Mouse (Mus musculus): ENCODE measurements around the gene Rnls. TPM values are rescaled to one million over a fixed set of nuclear protein-coding genes. Genes with fewer than 3 reads are reported as not detected.

Gene Rnls
- polyA plus RNA-seq, 1 experiment, result 133 TPM

DNA sequence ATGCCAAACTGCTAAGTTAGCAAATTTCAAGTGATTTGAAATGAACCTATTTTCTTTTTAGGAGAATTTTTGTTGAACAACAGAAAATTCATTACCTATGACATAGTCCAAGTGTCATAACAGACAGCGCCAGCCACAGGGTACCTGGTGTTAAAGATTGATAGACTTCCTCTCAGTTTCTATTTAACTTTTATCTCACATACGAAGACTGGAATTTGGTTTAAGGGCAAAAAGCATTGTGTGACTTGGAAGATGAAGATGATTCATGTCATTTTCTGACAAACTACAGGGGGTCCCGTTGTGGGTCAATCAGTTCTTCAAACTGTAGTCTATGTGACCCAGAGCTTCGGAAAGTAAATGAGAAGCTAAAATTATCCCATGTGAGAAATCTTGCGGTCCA, 254.8 kb downstream of the Rnls start:
- TF ChIP-seq CTCF (IDR thresholded peaks at IDR 0.05; ENCODE audit: control insufficient read depth, insufficient read depth, insufficient replicate concordance, low read depth, low read length), result no peak
- no peak for TF ChIP-seq POLR2A (IDR thresholded peaks at IDR 0.05; ENCODE audit: control insufficient read depth, low read depth, low read length)
- H3K27ac ChIP-seq (ENCODE audit: control insufficient read depth, insufficient read depth, low read depth, low read length), result no peak overlapping the region
- no peaks in the 10 kb centered on the region for H3K36me3 ChIP-seq (ENCODE audit: control insufficient read depth, insufficient read depth, low read length)
- no peaks in the 10 kb centered on the region for H3K4me1 ChIP-seq (ENCODE audit: control insufficient read depth, insufficient read depth, low read length)
- H3K4me3 ChIP-seq (ENCODE audit: control insufficient read depth, low read depth, low read length), result no peak overlapping the region
- H3K27me3 ChIP-seq (ENCODE audit: control insufficient read depth, insufficient read depth, low read length), result no peaks in the 10 kb centered on the region

DNA sequence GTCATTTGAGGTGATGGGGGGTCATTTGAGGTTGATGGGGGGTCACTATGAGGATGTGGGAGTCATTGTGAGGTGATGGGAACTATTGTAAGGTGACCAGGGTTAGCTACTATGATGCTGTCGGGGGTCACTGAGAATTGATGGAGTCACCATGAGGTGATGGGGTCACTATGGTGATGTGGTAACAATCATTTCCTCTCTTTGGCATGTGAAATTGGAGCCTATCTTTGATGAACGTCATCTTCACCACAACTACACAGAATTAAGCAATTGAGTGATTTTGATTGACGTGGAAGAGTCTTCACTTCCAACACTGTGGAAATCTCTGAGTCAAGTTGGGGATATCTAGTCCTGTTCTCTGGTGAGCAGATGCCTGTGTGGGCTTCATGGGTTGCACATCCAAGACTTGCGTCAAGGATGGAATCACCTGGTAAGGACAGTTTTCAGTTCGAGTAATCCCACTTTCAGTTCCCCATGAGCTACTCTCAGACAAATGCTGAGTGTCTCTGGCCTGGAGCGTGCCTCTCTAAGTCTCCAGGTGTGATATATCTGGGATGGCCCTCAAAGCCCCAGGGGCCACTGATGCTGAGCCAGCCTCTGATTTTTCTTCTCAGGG, 269.4 kb downstream of the Rnls start:
- H3K36me3 ChIP-seq (ENCODE audit: control insufficient read depth, insufficient read depth, low read length), result no peaks in the 10 kb centered on the region
- H3K27me3 ChIP-seq (ENCODE audit: control insufficient read depth, insufficient read depth, low read length), result no peaks in the 10 kb centered on the region
- H3K4me1 ChIP-seq (ENCODE audit: control insufficient read depth, insufficient read depth, low read length), result no peaks in the 10 kb centered on the region
- TF ChIP-seq POLR2A (IDR thresholded peaks at IDR 0.05; ENCODE audit: control insufficient read depth, low read depth, low read length), result no peak
- no peak for TF ChIP-seq CTCF (IDR thresholded peaks at IDR 0.05; ENCODE audit: control insufficient read depth, insufficient read depth, insufficient replicate concordance, low read depth, low read length)
- H3K4me3 ChIP-seq (ENCODE audit: control insufficient read depth, low read depth, low read length), result peak overlapping the region; percentile 24; the same call in 1 of the 2 replicates
- no peak overlapping the region for H3K27ac ChIP-seq (ENCODE audit: control insufficient read depth, insufficient read depth, low read depth, low read length)

DNA sequence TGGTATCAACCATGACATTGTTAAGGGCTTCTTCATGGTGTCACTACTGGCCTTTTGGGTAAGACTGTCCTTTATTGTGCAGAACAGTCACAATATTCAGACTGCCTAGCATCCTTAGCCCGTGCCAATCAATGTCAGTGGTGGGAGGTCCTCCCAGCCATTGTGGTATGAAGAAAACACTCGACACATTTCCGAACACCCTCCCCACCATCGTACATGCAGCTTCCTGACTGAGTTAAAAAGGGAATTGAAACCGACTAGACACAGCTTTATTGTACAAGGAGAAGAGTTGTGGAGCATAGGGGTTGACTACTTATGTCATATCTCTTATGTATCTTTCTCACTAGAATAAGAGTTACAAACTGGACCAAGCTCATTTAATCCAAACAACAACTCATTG, 272.1 kb downstream of the Rnls start:
- H3K27ac ChIP-seq (ENCODE audit: control insufficient read depth, insufficient read depth, low read depth, low read length), result no peak overlapping the region
- TF ChIP-seq POLR2A (IDR thresholded peaks at IDR 0.05; ENCODE audit: control insufficient read depth, low read depth, low read length), result no peak
- no peak for TF ChIP-seq CTCF (IDR thresholded peaks at IDR 0.05; ENCODE audit: control insufficient read depth, insufficient read depth, insufficient replicate concordance, low read depth, low read length)
- no peaks in the 10 kb centered on the region for H3K27me3 ChIP-seq (ENCODE audit: control insufficient read depth, insufficient read depth, low read length)
- no peak overlapping the region for H3K4me3 ChIP-seq (ENCODE audit: control insufficient read depth, low read depth, low read length)
- H3K36me3 ChIP-seq (ENCODE audit: control insufficient read depth, insufficient read depth, low read length), result no peaks in the 10 kb centered on the region
- no peaks in the 10 kb centered on the region for H3K4me1 ChIP-seq (ENCODE audit: control insufficient read depth, insufficient read depth, low read length)

DNA sequence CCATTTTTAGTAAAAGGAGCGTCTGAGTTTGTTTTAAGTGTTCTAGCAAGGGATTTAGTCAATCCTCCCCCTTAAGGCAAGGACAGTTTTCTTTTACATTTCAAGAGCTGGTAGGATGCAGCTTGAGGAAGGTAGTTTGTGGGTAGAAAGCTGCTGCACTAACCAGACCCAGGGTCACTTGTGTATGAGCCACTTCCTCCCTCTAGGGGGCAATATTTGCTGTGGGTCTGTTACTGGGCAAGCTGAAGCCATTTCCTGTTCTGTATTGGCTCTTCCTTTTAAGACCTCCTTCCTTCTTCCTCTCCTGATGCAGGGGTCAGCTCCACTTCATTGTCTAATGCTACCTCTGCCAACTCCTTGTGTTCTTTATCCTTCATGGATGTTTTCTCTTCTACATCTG, 273.2 kb downstream of the Rnls start:
- no peaks in the 10 kb centered on the region for H3K36me3 ChIP-seq (ENCODE audit: control insufficient read depth, insufficient read depth, low read length)

DNA sequence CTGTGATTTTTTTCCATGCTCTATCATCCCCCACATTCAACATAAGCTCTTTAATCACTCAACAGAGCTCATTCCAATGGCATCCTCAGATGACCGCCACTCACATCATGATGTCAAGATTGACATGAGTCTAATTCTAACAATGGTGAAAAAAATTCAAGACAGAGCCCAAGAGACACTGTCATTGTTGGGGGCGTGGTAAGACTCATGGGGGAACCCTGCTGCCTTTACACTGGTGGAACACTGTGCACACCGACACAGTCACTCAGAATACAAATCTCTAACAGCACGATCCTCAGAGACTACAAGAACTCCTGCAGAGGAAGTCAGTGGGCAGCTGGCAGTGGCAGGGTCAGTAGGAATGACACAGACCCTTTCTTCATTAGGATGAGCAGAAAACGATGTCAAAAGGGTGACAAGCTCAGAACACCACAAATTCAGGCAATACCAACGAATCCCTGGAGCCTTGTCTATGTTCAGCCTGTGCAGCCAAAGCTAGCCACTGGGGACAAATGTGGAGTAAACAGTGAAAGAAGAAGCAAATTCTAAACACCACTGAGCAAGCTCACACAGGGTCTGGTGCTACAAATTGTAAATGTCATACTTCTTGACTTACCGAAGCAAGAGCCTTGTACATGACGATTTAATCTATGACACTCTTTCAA, 277.3 kb downstream of the Rnls start:
- no peak overlapping the region for H3K27ac ChIP-seq (ENCODE audit: control insufficient read depth, insufficient read depth, low read depth, low read length)
- no peaks in the 10 kb centered on the region for H3K36me3 ChIP-seq (ENCODE audit: control insufficient read depth, insufficient read depth, low read length)
- no peaks in the 10 kb centered on the region for H3K4me1 ChIP-seq (ENCODE audit: control insufficient read depth, insufficient read depth, low read length)
- no peak overlapping the region for H3K4me3 ChIP-seq (ENCODE audit: control insufficient read depth, low read depth, low read length)
- TF ChIP-seq POLR2A (IDR thresholded peaks at IDR 0.05; ENCODE audit: control insufficient read depth, low read depth, low read length) (no peak), CTCF (IDR thresholded peaks at IDR 0.05; ENCODE audit: control insufficient read depth, insufficient read depth, insufficient replicate concordance, low read depth, low read length) (no peak)
- H3K27me3 ChIP-seq (ENCODE audit: control insufficient read depth, insufficient read depth, low read length), result no peaks in the 10 kb centered on the region

More for the DNA sequence above, 273.2 kb downstream of the Rnls start:
- Histone ChIP-seq H3K27ac (ENCODE audit: control insufficient read depth, insufficient read depth, low read depth, low read length) (no peak overlapping the region), H3K27me3 (ENCODE audit: control insufficient read depth, insufficient read depth, low read length) (no peaks in the 10 kb centered on the region), H3K4me3 (ENCODE audit: control insufficient read depth, low read depth, low read length) (no peak overlapping the region), H3K4me1 (ENCODE audit: control insufficient read depth, insufficient read depth, low read length) (no peaks in the 10 kb centered on the region)
- TF ChIP-seq POLR2A (IDR thresholded peaks at IDR 0.05; ENCODE audit: control insufficient read depth, low read depth, low read length), result no peak
- TF ChIP-seq CTCF (IDR thresholded peaks at IDR 0.05; ENCODE audit: control insufficient read depth, insufficient read depth, insufficient replicate concordance, low read depth, low read length), result no peak; the same call in 1 of the 2 replicates

DNA sequence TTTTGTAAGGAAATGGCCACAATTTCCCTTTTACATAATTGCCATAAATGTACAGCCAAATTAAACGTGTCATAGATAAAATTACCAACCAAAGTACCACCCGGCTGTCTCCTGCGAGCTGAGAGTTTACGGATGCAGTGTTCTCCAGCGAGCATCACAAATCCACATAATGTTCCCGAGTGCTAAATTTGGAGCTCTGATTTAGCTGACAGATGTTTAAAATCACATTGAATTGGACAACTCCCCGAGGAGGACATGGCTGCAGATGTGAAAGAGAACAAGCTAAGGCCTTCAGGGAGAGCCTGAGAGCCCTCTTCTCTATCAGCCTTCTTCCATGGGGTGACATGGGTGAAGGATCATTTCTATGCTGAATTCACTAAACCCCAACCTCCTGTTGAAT, 278.3 kb downstream of the Rnls start:
- H3K36me3 ChIP-seq (ENCODE audit: control insufficient read depth, insufficient read depth, low read length), result no peaks in the 10 kb centered on the region
- peak overlapping the region; percentile 32; the same call in 1 of the 2 replicates for H3K27ac ChIP-seq (ENCODE audit: control insufficient read depth, insufficient read depth, low read depth, low read length)
- no peaks in the 10 kb centered on the region for H3K27me3 ChIP-seq (ENCODE audit: control insufficient read depth, insufficient read depth, low read length)
- H3K4me3 ChIP-seq (ENCODE audit: control insufficient read depth, low read depth, low read length), result no peak overlapping the region
- no peaks in the 10 kb centered on the region for H3K4me1 ChIP-seq (ENCODE audit: control insufficient read depth, insufficient read depth, low read length)
- no peak for TF ChIP-seq CTCF (IDR thresholded peaks at IDR 0.05; ENCODE audit: control insufficient read depth, insufficient read depth, insufficient replicate concordance, low read depth, low read length)
- no peak for TF ChIP-seq POLR2A (IDR thresholded peaks at IDR 0.05; ENCODE audit: control insufficient read depth, low read depth, low read length)

DNA sequence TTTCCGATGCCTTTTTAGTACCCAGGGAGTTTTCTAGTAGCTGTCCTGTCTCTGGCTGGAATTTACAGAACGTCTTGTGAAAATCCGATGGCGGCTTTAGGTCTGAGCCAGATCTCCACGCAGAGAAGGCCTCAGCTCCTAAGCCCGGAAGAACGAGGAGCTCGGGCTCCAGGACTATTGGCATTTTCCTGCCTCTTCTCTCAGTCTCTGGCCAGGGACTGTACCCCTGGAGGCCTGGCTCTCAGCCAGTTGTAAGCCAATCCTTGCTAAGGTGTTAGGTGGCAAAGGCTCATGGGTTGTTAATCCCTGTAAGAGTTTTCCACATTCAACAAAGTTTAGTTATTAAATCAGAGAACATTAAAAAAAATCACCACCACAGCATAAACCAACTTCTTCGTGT, 281.7 kb downstream of the Rnls start:
- Histone ChIP-seq H3K27me3 (ENCODE audit: control insufficient read depth, insufficient read depth, low read length) (no peaks in the 10 kb centered on the region), H3K36me3 (ENCODE audit: control insufficient read depth, insufficient read depth, low read length) (no peaks in the 10 kb centered on the region), H3K4me3 (ENCODE audit: control insufficient read depth, low read depth, low read length) (no peak overlapping the region), H3K27ac (ENCODE audit: control insufficient read depth, insufficient read depth, low read depth, low read length) (peak overlapping the region; percentile 49; the same call in 1 of the 2 replicates), H3K4me1 (ENCODE audit: control insufficient read depth, insufficient read depth, low read length) (no peaks in the 10 kb centered on the region)
- TF ChIP-seq CTCF (IDR thresholded peaks at IDR 0.05; ENCODE audit: control insufficient read depth, insufficient read depth, insufficient replicate concordance, low read depth, low read length) (no peak), POLR2A (IDR thresholded peaks at IDR 0.05; ENCODE audit: control insufficient read depth, low read depth, low read length) (no peak)

All from testis, adult 2 months (tissue).